Mouse (Mus musculus) olfactory bulb, adult 2 months (tissue): Measurements from ENCODE around the gene Ywhag. TPM values are rescaled to one million over a fixed set of nuclear protein-coding genes. Genes with fewer than 3 reads are reported as not detected.
A peak's percentile ranks its signal among the peaks of the same experiment; 100 is the strongest.

Experiments used
- H3K27ac ChIP-seq: fragments of 200-500 bp; 2 replicates; pipeline ENCODE4 v1.5.1; 2012; ENCODE audit warnings: low read depth, low read length; ENCODE audit not compliant: insufficient read depth
- H3K4me1 ChIP-seq: fragments of 200-500 bp; 2 replicates; pipeline ENCODE4 v1.6.1; 2012; ENCODE audit warnings: low read length; ENCODE audit not compliant: control insufficient read depth, insufficient read depth
- H3K4me3 ChIP-seq: fragments of 200-500 bp; 2 replicates; pipeline ENCODE4 v1.5.1; 2012; ENCODE audit warnings: mild to moderate bottlenecking, low read depth, low read length, moderate library complexity; ENCODE audit not compliant: insufficient read depth
- CTCF ChIP-seq: fragments of 200-500 bp; IDR thresholded peaks from 2 replicates; pipeline ENCODE4 v1.5.1; 2012; ENCODE audit warnings: low read depth, mild to moderate bottlenecking, low read length, moderate library complexity; ENCODE audit not compliant: insufficient read depth
- POLR2A ChIP-seq: fragments of 200-500 bp; IDR thresholded peaks from 2 replicates; pipeline ENCODE4 v1.6.1; 2012; ENCODE audit warnings: mild to moderate bottlenecking, low read depth, low read length, moderate library complexity; ENCODE audit not compliant: insufficient read depth
- WGBS: fragments of 180-500 bp; shearing (Covaris S2); methylation state at CpG from one replicate; pipeline ENCODE4 v1.1.7; 2018; 5-methylcytosine and 5-hydroxymethylcytosine counted together
- polyA plus RNA-seq: library from polyadenylated mRNA; stranded (reverse); fragments of >200 nt; gene quantifications from 2 replicates; pipeline ENCODE4 v1.2.4, GENCODE M21; 2012; ENCODE audit warnings: low replicate concordance; ENCODE audit not compliant: missing spikeins, insufficient read depth, insufficient read length

The Ywhag gene
- polyA plus RNA-seq, 1 experiment, result 282 TPM

- WGBS, result 75% methylated on average over 6 of the region's 6 CpGs
- no peak overlapping the region for H3K27ac ChIP-seq
- peaks cover 9% of the 10 kb centered on the region; the same call in 1 of the 2 replicates for H3K4me1 ChIP-seq
- TF ChIP-seq POLR2A (no peak), CTCF (no peak)
- H3K4me3 ChIP-seq, result no peak overlapping the region
Measured at GRCm38 (mm10) chr5:135935641-135936190, 1.3 kb upstream of the Ywhag start.

- WGBS, result 52% methylated on average over 7 of the region's 7 CpGs
- TF ChIP-seq CTCF, result no peak
- no peak for TF ChIP-seq POLR2A
- peak overlapping the region; percentile 6; the same call in 1 of the 2 replicates for H3K4me3 ChIP-seq
- H3K4me1 ChIP-seq, result peaks cover 9% of the 10 kb centered on the region; the same call in 1 of the 2 replicates
- H3K27ac ChIP-seq, result peak overlapping the region; percentile 74
Measured at GRCm38 (mm10) chr5:135935176-135935523, 734 bp upstream of the Ywhag start.

DNA sequence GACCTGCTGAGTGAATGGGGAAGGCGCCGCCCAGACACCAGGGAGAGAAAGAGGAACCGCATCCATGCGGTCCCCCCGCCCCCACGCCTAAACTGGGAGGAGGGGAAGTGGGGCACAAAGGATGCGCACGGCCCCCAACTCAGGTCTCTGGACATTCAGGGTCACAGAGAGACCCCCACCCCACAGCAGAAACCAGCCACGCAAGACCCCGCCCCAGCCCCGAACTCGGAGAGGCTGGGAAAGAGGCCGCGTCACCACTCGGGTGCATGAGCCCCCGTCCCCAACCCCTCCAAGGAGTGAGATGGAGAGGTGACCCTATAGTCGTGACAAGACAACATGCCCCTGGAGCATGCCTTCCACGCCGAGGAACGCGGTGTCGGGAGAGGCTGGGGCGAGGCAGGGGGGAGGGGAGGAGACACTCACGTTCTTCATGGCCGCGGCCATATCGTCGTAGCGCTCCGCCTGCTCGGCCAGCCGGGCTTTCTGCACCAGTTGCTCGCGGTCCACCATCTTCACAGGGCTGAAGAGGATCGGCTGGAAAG is 445 bp downstream of the Ywhag start:
- TF ChIP-seq CTCF (no peak), POLR2A (no peak)
- WGBS, result under 1% methylated on average over 33 of the region's 35 CpGs
- H3K27ac ChIP-seq, result peak overlapping the region; percentile 74
- H3K4me3 ChIP-seq, result peak overlapping the region; percentile 69
- peaks cover 15% of the 10 kb centered on the region for H3K4me1 ChIP-seq

DNA sequence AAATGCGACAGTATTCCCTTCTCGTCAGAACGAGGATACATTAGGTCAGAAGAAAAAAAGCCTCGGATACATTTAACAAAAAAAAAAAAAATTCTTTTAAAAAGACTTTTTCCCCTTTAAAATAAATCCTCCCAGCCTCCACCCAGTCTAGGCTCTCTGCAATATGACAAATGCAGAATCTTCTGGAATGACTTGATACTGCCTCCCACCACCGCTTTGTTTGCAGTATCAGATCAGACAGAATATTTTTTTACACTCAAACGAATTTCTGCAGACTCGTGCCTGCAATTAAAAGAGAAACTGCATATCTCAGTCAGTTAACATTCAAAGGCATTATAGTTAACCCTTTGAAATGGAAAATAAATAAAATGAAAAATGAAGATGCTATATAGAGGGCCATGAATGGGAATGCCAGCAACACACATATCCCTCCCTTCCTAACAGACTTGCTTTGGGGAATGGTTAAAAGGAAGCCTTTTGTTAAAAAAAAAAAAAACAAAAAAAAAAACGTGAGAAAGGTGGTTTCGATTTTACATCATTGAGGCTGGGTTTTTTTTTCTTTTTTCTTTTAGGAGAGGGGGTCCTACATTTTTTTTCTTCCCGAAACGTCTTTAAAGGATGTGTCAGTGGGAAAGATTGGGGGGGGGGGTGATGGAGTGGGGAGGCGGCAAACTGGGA is 1.1 kb downstream of the Ywhag start:
- 3% methylated on average over 12 of the region's 12 CpGs for WGBS
- TF ChIP-seq CTCF (no peak), POLR2A (no peak)
- Histone ChIP-seq H3K4me3 (peak overlapping the region; percentile 69), H3K4me1 (peaks cover 16% of the 10 kb centered on the region), H3K27ac (no peak overlapping the region)

DNA sequence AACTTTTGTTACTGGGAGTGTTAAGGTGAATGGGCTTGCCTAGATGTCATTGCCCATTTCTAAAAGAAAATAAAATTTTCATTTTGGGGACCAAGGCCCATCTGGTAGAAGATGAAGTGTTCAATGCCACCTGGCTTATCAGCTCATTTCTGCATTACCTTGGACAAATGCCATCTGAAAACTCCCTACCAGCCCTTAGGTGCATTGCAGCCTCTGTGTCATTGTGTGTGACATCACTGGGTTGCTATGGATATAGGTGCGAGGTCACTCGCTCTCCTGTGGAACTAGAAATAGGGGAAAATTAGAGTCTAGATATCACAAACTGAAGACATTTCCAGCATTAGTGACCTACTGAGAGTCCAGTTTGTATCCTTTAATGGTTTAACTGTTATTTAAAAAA is 2.1 kb downstream of the Ywhag start:
- TF ChIP-seq POLR2A (no peak), CTCF (no peak)
- Histone ChIP-seq H3K4me3 (no peak overlapping the region), H3K4me1 (peaks cover 16% of the 10 kb centered on the region), H3K27ac (no peak overlapping the region)
- WGBS, result 28% methylated on average over 2 of the region's 2 CpGs

DNA sequence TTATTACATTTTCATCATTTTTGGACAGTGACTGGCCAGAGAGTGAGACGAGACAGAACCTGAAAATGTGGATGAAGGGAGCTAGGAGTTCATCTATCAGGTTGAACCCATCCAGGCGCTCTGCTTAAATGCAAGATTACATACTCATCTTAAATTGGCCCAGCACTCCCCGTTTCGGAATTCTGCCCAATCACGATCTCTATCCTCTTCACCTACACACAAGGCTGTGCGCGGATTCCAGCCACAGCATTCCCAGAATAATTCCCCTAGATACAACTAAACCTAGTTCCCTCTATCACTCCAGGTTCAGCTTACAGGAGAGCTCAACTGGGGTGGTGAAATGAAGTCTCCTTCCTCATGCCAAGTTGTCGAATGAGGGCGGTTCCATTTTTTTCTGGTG is 2.9 kb downstream of the Ywhag start:
- 47% methylated on average over 9 of the region's 9 CpGs for WGBS
- peak overlapping the region; percentile 30 for H3K4me3 ChIP-seq
- no peak for TF ChIP-seq CTCF
- TF ChIP-seq POLR2A, result no peak
- H3K4me1 ChIP-seq, result peaks cover 16% of the 10 kb centered on the region
- H3K27ac ChIP-seq, result no peak overlapping the region

GRCm38 (mm10) chr5:135929685-135930424 is 4.6 kb downstream of the Ywhag start:
- H3K4me1 ChIP-seq, result peaks cover 21% of the 10 kb centered on the region
- 55% methylated on average over 6 of the region's 6 CpGs for WGBS
- H3K27ac ChIP-seq, result no peak overlapping the region
- no peak overlapping the region for H3K4me3 ChIP-seq
- no peak for TF ChIP-seq CTCF
- no peak for TF ChIP-seq POLR2A

DNA sequence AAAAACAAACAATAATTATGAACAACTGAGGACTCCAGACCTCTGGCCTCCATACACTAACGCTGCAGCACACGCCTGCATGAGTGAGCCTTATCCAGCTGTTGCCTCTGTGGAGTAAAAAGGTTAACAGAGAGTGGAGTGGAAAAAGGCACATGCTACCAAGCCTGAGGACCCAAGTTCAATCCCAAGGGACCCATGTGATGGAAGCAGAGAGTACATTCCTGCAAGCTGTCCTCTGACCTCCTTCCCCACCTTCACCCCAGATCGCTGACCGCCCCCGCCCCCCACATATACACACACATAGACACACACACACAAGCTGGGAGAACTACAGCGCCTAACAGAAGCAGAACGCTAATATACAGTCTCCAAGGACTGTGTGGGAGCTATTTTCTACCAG is 10.5 kb downstream of the Ywhag start:
- Histone ChIP-seq H3K4me1 (peaks cover 12% of the 10 kb centered on the region), H3K27ac (no peak overlapping the region), H3K4me3 (no peak overlapping the region)
- no peak for TF ChIP-seq CTCF
- TF ChIP-seq POLR2A, result no peak
- 80% methylated on average over 7 of the region's 7 CpGs for WGBS

GRCm38 (mm10) chr5:135919902-135920301 is 14.5 kb downstream of the Ywhag start:
- Histone ChIP-seq H3K4me1 (peaks cover 15% of the 10 kb centered on the region), H3K4me3 (no peak overlapping the region), H3K27ac (no peak overlapping the region)
- 89% methylated on average over 3 of the region's 3 CpGs for WGBS
- TF ChIP-seq CTCF (no peak), POLR2A (no peak)
